Mouse (Mus musculus) liver, postnatal 0 days (tissue): ENCODE results near the gene Macc1. TPM values are rescaled to one million over a fixed set of nuclear protein-coding genes. Genes with fewer than 3 reads are reported as not detected.

Source experiments
- ATAC-seq: fragments of 200-750 bp; cut with Nextera tagmentation; 2 replicates; pipeline ENCODE4 v1.8.0; 2017; ENCODE audit warnings: mild to moderate bottlenecking, moderate library complexity
- DNase-seq: peaks from one replicate; pipeline ENCODE4 v3.0.0-alpha.2; 2016
- H3K27ac ChIP-seq: fragments of 300-500 bp; sonication (generic); 2 replicates; pipeline ENCODE4 v1.5.1; 2014; ENCODE audit warnings: antibody characterized with exemption, moderate library complexity, mild to moderate bottlenecking, low read depth
- H3K27me3 ChIP-seq: fragments of 300-500 bp; sonication (generic); 2 replicates; pipeline ENCODE4 v1.6.1; 2014; ENCODE audit warnings: low read length, control low read depth, mixed read lengths; ENCODE audit not compliant: insufficient read depth
- H3K36me3 ChIP-seq: fragments of 300-500 bp; sonication (generic); replicated peaks from 2 replicates; pipeline ENCODE4 v1.6.1; 2014; ENCODE audit warnings: mild to moderate bottlenecking, control low read depth, low read length, moderate library complexity, mixed read lengths; ENCODE audit not compliant: insufficient read depth
- H3K4me1 ChIP-seq: fragments of 300-500 bp; sonication (generic); 2 replicates; pipeline ENCODE4 v1.6.1; 2014; ENCODE audit warnings: antibody characterized with exemption, mild to moderate bottlenecking, control low read depth; ENCODE audit not compliant: insufficient read depth
- H3K4me2 ChIP-seq: fragments of 300-500 bp; sonication (generic); 2 replicates; pipeline ENCODE4 v1.6.1; 2014; ENCODE audit warnings: low read depth, mild to moderate bottlenecking, low read length, moderate library complexity, mixed read lengths
- H3K4me3 ChIP-seq: fragments of 300-500 bp; sonication (generic); 2 replicates; pipeline ENCODE4 v1.5.1; 2014; ENCODE audit warnings: low read depth, low read length
- H3K9ac ChIP-seq: fragments of 300-500 bp; sonication (generic); replicated peaks from 2 replicates; pipeline ENCODE4 v1.6.1; 2014; ENCODE audit warnings: mild to moderate bottlenecking, moderate library complexity
- H3K9me3 ChIP-seq: fragments of 300-500 bp; sonication (generic); 2 replicates; pipeline ENCODE4 v1.6.1; 2016; ENCODE audit warnings: mild to moderate bottlenecking, control low read depth, low read length, mixed read lengths
- CTCF ChIP-seq: sonication (generic); IDR thresholded peaks from 2 replicates; pipeline ENCODE4 v1.5.1; 2016; ENCODE audit warnings: antibody characterized with exemption, low read depth
- EP300 ChIP-seq: IDR thresholded peaks from 2 replicates; pipeline ENCODE4 v1.6.1; 2016; ENCODE audit warnings: antibody characterized with exemption, low read depth, mild to moderate bottlenecking
- WGBS: fragments of 180-500 bp; shearing (Covaris S2); extraction: QIAGEN DNeasy Blood & Tissue Kit; methylation state at CpG from one replicate; pipeline ENCODE4 v1.1.7; 2014; ENCODE audit not compliant: insufficient replicate concordance; 5-methylcytosine and 5-hydroxymethylcytosine counted together
- polyA plus RNA-seq: library from polyadenylated mRNA; unstranded; fragments of >200 nt; fragmentation: Nextera tagmentation; extraction: Ambion mirVana; gene quantifications from 2 replicates; pipeline ENCODE4 v1.2.1, GENCODE M21; 2015

Gene Macc1
- polyA plus RNA-seq, 1 experiment from 2014 or later = 0.04 TPM

GRCm38 (mm10) chr12:119376879-119377278 lies 62.8 kb downstream of the Macc1 start:
- TF ChIP-seq CTCF (no peak), EP300 (no peak)

GRCm38 (mm10) chr12:119381839-119382238 lies 67.8 kb downstream of the Macc1 start:
- Histone ChIP-seq H3K4me3 (no peak overlapping the region), H3K27ac (no peak overlapping the region), H3K36me3 (no peaks in the 10 kb centered on the region), H3K9ac (no peak overlapping the region), H3K4me1 (no peaks in the 10 kb centered on the region), H3K27me3 (no peaks in the 10 kb centered on the region), H3K9me3 (no peaks in the 10 kb centered on the region), H3K4me2 (no peak overlapping the region)
- ATAC-seq = no peak
- TF ChIP-seq CTCF (no peak), EP300 (no peak)
- WGBS = 59% methylated on average over 1 of the region's 1 CpGs
- no peak for DNase-seq

More at GRCm38 (mm10) chr12:119376879-119377278, 62.8 kb downstream of the Macc1 start:
- H3K4me2 ChIP-seq = no peak overlapping the region
- no peaks in the 10 kb centered on the region for H3K36me3 ChIP-seq
- no peaks in the 10 kb centered on the region for H3K4me1 ChIP-seq
- H3K27me3 ChIP-seq = no peaks in the 10 kb centered on the region
- no peaks in the 10 kb centered on the region for H3K9me3 ChIP-seq
- DNase-seq (no peak), ATAC-seq (no peak)
- no peak overlapping the region for H3K9ac ChIP-seq
- no peak overlapping the region for H3K4me3 ChIP-seq
- no peak overlapping the region for H3K27ac ChIP-seq

DNA sequence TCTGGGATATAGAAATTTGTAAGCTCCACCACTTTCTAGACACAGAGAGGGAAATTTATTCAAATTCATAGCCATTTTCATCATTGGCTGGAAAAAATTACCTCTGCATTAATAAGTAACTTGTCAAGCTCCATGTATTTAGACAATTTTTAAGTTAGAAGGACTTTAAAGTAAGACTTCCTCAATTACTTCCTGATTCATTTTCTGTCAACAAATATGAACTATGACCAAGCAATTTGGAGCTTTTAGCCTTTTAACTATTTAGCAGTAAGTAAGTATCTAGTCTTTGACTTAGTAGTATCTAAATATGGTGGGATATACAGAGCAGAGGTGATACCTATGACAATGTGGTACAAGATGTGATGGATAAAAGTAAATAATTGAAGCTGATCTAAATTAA lies 72.2 kb downstream of the Macc1 start:
- Histone ChIP-seq H3K4me1 (no peaks in the 10 kb centered on the region), H3K9ac (no peak overlapping the region), H3K36me3 (no peaks in the 10 kb centered on the region), H3K27ac (no peak overlapping the region), H3K9me3 (no peaks in the 10 kb centered on the region), H3K27me3 (no peaks in the 10 kb centered on the region), H3K4me2 (no peak overlapping the region), H3K4me3 (no peak overlapping the region)
- TF ChIP-seq CTCF (no peak), EP300 (no peak)
- DNase-seq = no peak
- no peak for ATAC-seq

DNA sequence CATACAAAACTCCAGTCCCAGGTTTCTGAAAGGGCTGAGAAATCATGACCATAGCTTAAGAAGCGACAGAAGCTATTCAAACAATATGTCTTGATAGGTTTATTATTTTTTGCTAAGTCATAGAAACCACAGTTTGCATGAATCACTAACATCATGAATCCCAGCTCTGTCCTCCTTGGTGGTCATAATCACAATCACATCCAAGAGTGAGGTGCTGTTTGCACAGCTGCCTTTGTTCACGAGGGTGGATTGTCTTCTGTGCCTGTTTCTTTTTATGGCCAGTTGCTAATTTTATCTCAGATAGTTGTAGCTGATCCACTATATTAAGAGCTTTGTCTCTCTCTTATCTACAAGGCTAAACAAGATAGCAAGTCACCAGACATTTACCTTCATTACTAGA lies 72.6 kb downstream of the Macc1 start:
- ATAC-seq = no peak
- no peak for DNase-seq
- Histone ChIP-seq H3K4me2 (no peak overlapping the region), H3K9ac (no peak overlapping the region), H3K27ac (no peak overlapping the region), H3K4me1 (no peaks in the 10 kb centered on the region), H3K27me3 (no peaks in the 10 kb centered on the region), H3K36me3 (no peaks in the 10 kb centered on the region), H3K4me3 (no peak overlapping the region), H3K9me3 (no peaks in the 10 kb centered on the region)
- WGBS = 49% methylated on average over 2 of the region's 2 CpGs
- no peak for TF ChIP-seq CTCF
- no peak for TF ChIP-seq EP300

- WGBS = 54% methylated on average over 2 of the region's 2 CpGs
Measured at GRCm38 (mm10) chr12:119387925-119388324, 73.9 kb downstream of the Macc1 start.

GRCm38 (mm10) chr12:119390192-119390684 lies 76.2 kb downstream of the Macc1 start:
- Histone ChIP-seq H3K27ac (no peak overlapping the region), H3K36me3 (no peaks in the 10 kb centered on the region), H3K4me2 (no peak overlapping the region), H3K4me1 (no peaks in the 10 kb centered on the region), H3K9ac (no peak overlapping the region), H3K9me3 (no peaks in the 10 kb centered on the region), H3K4me3 (no peak overlapping the region), H3K27me3 (no peaks in the 10 kb centered on the region)
- TF ChIP-seq CTCF (no peak), EP300 (no peak)
- DNase-seq = no peak
- 44% methylated on average over 3 of the region's 3 CpGs for WGBS
- no peak for ATAC-seq

More at GRCm38 (mm10) chr12:119387925-119388324, 73.9 kb downstream of the Macc1 start:
- DNase-seq = no peak
- no peak overlapping the region for H3K27ac ChIP-seq
- ATAC-seq = no peak
- TF ChIP-seq CTCF (no peak), EP300 (no peak)
- no peak overlapping the region for H3K4me3 ChIP-seq
- no peaks in the 10 kb centered on the region for H3K9me3 ChIP-seq
- no peak overlapping the region for H3K4me2 ChIP-seq
- no peak overlapping the region for H3K9ac ChIP-seq
- H3K27me3 ChIP-seq = no peaks in the 10 kb centered on the region
- H3K36me3 ChIP-seq = no peaks in the 10 kb centered on the region
- no peaks in the 10 kb centered on the region for H3K4me1 ChIP-seq
